Mouse (Mus musculus) liver, embryonic 14.5 days (tissue): ENCODE measurements around the gene Gdap1l1.

Experiments used
- CTCF ChIP-seq: IDR thresholded peaks from 2 replicates; pipeline ENCODE4 v1.5.1; 2016; ENCODE audit warnings: antibody characterized with exemption, low read depth, control low read depth
- EP300 ChIP-seq: IDR thresholded peaks from 2 replicates; pipeline ENCODE4 v1.6.1; 2016; ENCODE audit warnings: antibody characterized with exemption, low read depth

DNA sequence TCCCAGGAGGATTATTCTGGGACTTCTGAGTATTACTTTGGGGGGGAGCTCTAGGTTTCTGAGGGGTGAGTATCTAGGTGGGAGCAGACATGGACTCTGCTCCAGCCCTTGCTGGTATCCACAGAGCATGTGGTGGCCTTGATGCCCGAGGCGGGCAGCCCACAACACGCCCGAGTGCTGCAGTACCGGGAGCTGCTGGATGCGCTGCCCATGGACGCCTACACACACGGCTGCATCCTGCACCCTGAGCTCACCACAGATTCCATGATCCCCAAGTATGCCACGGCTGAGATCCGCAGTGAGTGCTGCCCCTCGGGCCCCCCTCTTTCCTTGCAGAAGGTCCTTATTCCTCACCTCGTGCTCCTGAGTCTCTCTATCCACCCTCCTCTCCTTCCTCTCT, 9.1 kb downstream of the Gdap1l1 start:
- TF ChIP-seq EP300 (no peak), CTCF (no peak)
